Mouse (Mus musculus): ENCODE results near the gene A730009L09Rik. TPM values are rescaled to one million over a fixed set of nuclear protein-coding genes. Genes with fewer than 3 reads are reported as not detected.

The A730009L09Rik gene
- total RNA-seq (2021), result not detected

DNA sequence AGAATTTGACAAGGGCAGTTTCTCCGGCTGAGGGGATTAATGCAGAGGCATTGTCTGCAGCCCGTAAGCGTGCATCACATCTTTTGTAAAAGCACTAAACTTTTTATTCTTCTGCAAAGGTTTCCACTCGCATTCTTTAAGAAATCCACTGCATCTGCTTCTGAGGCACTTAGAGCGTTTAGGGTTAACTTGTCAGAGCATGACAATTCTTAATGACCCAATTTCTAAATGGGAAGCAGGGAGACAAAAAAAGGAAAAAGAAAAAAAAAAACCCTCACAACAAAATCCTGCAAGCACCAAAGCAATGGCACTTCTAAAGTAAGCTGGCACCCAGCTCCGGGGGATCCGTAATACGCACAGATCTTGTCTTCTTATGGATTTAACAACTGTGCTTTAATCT is at the start of gene A730009L09Rik:
Gene A730009L09Rik (plus strand): TSS at position 301 of the 400 bp plus-strand sequence.
- DNase-seq (ENCODE audit: low spot score), result no peak
- intact Hi-C loops (cut with DNase I), result no loop called here

DNA sequence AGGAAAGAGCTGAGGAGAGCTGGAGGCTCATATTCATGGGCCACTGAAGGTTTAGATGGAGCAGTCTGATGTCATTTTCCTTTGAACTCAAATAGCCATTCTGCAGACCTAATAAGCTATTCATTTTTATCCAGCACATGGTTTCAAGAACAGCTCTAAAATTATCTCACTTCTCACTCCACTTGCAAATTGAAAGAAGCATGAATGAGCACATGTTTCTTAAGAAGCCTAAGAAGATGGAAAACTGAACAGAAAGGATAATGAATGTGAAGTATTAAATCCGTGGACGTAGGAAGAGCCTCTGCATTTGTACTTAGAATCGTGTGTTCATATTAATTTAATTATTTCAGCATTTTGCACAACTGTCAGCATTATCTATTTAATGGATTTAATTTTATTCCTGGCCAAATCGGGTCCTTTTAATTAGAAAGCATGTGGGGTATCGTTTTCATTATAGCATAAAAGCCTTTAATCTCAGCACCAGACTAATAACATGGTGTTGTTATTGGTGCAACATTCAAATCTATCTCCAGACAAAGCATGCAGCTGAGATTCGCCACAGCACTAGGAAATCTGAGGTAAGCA is 49.2 kb upstream of the A730009L09Rik start:
- no peak for DNase-seq (ENCODE audit: low spot score)

DNA sequence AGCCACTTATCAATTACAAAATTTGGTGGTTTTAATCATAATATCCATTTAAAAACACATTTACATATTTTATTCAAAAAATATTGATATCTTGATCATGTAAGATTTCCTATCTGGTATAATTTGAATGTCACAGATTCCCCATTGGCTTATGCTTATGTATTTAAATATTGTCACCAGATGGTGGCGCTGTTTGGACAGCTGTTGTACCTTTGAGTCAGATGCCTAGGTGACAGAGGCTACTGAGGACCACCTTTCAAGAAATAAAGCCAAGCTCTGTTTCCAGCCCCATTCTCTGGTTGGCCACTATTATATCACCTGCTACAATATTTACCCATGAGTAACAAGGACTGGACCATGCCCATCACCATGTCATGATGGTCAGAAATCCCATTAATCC is 46.0 kb upstream of the A730009L09Rik start:
- intact Hi-C loops (cut with DNase I), result no loop called here
- no peak for DNase-seq (ENCODE audit: low spot score)

More for the DNA sequence above, 49.2 kb upstream of the A730009L09Rik start:
- intact Hi-C loops (cut with DNase I), result no loop called here

DNA sequence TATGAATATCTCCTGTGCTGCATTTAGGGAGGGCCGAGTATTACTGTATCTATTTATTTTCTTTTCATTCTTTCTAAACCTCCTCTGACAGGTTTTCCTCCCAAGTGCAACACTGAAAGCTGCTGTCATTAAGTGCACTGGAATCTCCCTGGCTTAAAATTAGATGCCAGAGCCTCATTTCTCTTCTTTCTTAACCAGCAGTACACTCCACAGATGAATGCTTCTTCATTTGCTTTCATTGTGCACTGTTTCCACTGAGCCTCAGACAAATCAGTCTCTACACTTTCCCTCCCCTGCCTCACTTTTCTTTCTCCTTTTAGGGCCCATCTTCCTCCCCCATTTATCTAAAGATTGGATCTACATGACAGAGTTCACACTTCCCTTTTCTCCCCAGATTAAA is 44.9 kb upstream of the A730009L09Rik start:
- intact Hi-C loops (cut with DNase I), result no loop called here
- no peak for DNase-seq (ENCODE audit: low spot score)

DNA sequence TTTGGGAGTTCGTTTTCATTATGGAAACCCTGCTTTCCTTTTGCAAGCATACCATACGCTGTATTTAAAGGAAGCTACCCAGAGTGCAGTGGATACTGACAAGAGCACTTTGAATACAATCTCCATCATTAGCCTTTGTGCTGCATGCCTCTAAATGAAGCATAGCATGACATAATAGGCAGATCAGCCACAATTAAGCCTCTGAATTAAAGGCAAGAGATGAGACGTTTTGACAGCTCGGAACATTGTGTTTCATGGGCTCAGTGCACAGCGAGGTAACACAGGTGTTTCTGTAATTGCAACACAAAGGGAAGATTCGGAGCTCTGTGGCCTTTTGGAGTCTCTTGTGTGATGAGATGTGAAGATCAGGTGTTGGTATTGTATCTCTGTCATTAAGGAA is 41.5 kb upstream of the A730009L09Rik start:
- DNase-seq (ENCODE audit: low spot score), result no peak
- intact Hi-C loops (cut with DNase I), result no loop called here

DNA sequence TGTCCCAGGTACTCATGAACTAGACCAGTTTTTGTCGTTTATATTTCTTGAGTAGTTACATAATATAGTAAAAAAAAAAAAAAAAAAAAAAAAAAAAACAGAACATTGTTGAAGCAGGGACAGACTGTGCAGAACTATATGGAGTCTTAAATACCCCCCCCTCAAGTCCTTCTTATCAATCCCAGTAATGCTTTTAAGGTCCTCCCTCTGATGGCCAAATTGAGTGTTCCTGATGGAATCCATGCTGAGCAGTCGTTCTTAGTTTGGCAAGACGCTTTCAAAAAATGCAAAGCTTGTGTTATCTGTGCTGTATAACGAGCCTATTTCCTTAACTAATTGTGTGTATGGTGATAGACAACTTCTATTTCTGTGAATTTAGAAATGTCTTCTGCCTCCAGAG is 40.2 kb upstream of the A730009L09Rik start:
- intact Hi-C loops (cut with DNase I), result no loop called here
- no peak for DNase-seq (ENCODE audit: low spot score)

DNA sequence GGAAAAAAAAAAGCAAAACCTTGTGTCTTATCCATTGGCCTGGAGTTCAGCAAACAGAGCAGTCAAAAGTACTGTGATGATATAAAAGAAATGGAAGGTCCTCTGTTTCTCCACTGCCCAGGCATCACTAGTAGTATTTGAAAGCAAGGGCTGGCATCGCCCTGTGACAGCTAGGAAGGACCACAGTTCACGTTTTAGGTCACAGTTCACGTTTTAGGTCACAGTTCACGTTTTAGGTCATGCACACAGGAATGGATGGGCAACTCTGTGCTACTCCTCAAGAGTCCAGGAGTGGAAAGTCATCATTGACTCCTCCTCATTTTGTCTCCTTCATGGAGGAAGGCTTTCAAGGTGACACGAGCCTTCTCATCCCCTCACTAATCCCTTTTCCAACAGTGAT is 38.0 kb upstream of the A730009L09Rik start:
- DNase-seq (ENCODE audit: low spot score), result no peak
- intact Hi-C loops (cut with DNase I), result no loop called here

DNA sequence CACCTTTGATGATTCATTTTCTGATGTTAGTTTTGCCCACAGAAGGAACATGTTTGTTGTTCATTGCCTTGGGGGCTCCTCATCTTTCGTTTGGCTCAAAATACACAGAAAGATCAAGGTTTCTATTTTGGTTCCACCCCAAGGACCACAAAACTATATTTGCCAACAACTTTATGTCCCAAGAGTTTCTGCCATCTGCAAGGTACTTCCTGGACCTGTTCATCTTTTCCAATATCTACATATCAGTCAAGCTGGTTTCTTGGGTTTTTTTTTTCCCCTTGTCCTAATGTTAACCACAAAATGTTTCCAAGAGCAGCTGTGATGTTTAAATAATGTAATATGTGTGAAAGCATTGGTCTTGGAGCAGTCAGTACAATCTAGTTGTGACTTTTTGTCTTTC is 37.4 kb upstream of the A730009L09Rik start:
- DNase-seq (ENCODE audit: low spot score), result no peak
- intact Hi-C loops (cut with DNase I), result no loop called here

DNA sequence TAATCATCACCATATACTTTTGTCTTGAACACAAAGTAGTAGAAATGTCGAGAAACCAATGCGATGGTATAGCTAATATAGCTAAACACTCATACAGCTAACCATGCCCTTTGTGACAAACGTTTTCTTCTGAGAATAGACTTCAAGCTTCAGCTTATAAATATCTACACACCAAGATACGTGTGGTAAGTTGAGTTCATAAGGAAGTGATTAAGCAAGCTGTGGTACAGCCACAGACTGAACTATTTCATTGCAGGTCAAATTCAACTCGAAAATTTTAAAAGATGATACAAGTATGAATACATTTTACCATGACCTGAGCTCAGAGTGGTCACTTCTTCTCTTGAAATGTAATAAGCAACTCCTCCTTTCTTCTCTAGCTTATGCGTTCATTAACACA is 37.0 kb upstream of the A730009L09Rik start:
- no peak for DNase-seq (ENCODE audit: low spot score)
- intact Hi-C loops (cut with DNase I), result no loop called here

DNA sequence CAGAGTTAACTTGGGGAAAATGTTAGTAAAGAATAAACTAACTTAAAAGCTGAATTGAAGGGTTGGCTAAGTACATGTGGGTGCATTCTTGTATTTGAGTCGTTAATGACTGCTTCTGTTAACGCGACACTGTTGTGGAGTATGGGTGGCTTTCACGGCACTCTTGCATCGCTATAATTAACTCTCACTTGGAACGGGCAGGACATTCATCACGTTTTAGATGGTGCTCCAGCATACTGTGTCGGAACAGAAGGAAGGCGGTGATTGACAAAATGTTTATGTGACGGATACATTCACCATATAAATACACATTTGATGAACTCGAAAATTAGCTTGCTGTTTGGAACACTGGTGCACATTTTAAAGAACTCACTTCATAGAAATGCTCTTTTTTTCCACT is 29.0 kb upstream of the A730009L09Rik start:
- no peak for DNase-seq (ENCODE audit: low spot score)
- intact Hi-C loops (cut with DNase I), result no loop called here

DNA sequence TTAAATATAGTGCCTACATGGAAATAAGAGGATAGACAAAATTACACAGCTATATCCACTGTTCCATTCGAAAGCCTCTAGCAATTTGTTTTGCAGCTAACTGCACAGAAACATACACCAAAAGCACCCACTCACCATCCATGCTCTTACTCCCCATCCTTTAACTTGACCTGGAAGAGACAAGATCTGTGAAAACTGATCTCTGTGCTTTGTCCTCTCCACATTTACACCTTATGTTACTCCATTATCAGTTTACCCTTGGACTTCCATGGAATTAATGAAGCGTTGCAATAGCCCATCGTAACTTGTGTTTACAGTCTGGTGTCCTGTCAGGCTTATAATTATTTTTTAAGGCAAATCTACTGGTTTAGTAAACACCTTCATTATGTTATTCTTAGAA is 20.1 kb upstream of the A730009L09Rik start:
- DNase-seq (ENCODE audit: low spot score), result no peak
- intact Hi-C loops (cut with DNase I), result no loop called here

DNA sequence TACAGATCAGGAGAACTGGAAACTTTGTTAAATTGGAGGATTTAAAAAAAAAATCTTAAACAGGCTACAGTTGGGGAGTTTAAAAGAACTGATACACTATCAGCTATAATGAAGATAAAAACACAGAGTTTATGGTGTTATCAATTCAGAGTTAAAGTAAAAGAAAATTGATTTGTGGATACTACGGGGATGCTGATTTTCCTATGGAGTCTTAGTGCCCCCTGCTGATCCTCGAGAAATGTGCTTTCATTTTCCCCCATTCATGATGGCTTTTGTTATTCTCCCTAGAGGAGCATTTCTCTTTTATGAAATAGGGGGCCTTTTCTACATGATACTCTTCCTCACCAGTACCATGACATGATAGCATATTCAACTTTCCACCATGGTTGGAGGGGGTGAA is 19.5 kb upstream of the A730009L09Rik start:
- intact Hi-C loops (cut with DNase I), result no loop called here
- no peak for DNase-seq (ENCODE audit: low spot score)

DNA sequence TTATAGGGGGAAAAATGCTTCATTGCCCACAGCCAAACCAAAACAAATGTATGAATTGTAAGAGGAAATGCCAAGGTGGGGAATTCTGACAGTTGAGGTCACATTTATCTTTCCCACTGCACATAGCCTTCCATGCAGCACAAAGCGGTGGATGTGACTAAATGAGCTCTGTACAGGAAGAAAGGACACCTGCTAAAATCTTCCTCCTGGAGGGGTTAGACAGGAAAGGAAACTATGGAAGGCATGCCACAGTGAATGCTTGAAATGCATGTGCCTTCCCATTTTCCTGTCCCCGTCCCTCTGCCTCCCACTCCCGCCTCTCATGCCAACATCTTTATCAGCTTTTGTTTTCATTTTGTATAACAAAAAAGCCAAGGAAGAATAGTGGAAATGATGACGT is 7.2 kb upstream of the A730009L09Rik start:
- no peak for DNase-seq (ENCODE audit: low spot score)
- intact Hi-C loops (cut with DNase I), result no loop called here

DNA sequence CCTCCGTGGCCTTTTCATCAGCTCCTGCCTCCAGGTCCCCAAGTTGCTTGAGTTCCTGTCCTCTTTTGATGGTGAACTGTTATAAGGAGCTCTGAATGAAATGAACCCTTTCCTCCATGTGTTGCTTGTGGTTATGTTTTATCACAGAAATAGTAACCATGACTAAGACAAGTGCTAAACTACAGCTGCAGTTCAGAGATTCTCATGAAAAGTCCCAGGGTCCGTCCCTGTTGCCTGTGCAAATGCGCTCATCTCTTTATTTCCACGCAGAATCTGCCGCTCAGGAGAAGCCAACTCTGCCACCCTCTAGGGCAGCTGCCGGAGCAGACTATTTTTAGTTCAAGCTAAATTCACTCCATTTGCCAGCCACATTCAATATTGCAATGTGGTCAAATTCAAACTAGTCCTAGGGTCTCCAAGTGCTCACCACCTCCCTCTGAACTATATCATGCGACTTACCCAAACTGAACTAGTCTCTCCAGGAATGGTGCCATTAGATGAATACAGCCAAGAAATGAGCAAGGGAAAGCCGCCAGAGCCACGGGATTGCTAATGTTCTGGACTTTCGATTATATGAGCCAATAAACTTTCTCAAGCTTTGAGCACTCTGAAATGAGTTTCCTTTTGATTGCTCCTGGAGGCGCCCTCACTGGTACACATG is 7.2 kb downstream of the A730009L09Rik start:
- intact Hi-C loops (cut with DNase I), result no loop called here
- no peak for DNase-seq (ENCODE audit: low spot score)

DNA sequence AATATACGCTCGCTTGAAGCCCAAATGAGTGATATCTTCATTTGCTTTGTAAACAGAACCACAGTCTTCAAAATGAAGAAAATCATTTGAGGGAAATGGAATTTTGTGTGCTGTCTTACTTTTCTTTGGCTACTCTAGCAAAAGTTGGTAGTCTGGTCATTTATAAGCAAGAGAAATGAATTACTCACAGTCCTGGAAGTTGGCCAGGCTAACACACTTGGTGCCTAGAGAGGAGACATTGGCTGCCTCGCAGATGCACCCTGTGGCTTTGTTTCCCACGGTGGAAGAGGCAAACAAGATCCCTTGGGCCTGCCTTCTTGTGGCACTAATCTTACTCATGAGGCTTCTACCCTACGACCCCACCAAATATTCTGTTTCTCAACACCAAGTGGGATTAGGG is 8.1 kb downstream of the A730009L09Rik start:
- DNase-seq (ENCODE audit: low spot score), result no peak
- intact Hi-C loops (cut with DNase I), result no loop called here

DNA sequence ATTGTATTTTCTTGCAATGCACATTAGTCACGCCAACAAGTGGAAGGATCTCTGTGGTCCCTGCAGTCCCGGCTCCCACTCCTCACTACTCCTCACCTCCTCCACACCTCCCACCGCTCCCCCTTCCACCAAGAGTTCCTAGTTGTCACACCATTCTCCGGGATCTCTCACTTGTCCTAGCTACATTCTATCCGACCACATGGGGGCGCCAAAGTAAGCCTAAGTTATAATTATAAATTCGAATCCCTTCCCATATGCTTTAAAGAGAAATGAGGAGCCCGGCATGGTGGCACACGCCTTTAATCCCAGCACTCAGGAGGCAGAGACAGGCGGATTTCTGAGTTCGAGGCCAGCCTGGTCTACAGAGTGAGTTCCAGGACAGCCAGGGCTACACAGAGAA is 12.5 kb downstream of the A730009L09Rik start:
- DNase-seq (ENCODE audit: low spot score), result no peak
- intact Hi-C loops (cut with DNase I), result loop anchor here (2.0 kb wide), 1 partner anchor 31 kb away; no protein-coding TSS in a partner anchor

DNA sequence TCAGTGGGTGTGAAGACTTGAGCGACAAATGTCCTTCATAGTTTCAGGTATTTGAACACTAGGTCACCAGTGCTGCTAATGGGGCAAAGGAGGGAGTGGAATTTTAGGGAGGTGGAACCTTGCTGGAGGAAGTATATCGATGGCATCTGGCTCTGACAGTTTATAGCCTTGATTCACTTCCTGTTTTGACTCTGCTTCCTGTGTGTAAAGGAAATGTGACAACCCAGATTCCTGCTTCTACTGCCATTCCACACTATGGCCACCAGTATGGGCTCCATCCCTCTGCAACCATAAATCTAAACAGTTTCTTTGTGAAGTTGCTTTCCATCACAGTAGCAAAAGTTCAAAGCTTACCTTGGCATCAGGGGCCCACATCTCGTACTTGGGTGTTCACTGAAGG is 17.9 kb downstream of the A730009L09Rik start:
- DNase-seq (ENCODE audit: low spot score), result no peak
- intact Hi-C loops (cut with DNase I), result no loop called here

DNA sequence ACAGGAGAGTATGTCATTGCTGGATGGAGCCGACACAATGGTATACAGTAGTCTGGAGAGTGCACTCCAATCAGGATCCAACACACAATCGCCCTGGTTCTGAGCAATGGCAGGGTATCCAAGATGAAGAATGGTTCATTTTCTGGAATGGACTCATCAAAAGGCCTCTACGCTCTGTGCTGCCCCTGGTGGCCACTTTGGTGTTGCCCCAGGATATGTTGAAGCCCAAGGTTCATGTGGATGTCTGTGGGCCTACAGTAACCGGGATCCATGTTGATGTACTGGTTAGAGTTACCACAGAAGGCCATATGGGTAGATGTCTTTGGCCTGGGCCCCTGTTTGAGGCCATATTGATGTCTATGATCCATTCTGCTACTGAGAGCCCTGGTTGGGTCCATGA is 31.1 kb downstream of the A730009L09Rik start:
- intact Hi-C loops (cut with DNase I), result no loop called here
- DNase-seq (ENCODE audit: low spot score), result no peak

DNA sequence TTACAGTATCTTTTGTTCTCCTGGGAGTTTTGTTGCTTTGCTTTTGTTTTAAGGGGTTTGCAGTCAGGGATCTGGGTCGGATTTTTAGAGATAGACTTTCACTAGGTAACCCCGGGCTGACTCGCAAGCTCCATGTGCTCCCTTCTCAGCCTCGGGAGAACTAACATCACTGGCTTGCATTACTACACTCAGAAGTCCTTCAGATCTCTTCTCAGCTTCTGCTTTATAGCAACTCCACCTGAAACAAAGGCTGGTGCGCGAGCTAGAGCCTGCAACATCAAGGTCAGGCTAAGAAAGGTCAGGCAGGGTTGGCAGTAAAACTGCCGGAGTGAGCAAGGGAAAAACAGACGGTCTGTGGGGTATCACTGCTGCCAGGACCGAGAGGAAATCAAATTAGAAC is 34.2 kb downstream of the A730009L09Rik start:
- intact Hi-C loops (cut with DNase I), result no loop called here
- no peak for DNase-seq (ENCODE audit: low spot score)

DNA sequence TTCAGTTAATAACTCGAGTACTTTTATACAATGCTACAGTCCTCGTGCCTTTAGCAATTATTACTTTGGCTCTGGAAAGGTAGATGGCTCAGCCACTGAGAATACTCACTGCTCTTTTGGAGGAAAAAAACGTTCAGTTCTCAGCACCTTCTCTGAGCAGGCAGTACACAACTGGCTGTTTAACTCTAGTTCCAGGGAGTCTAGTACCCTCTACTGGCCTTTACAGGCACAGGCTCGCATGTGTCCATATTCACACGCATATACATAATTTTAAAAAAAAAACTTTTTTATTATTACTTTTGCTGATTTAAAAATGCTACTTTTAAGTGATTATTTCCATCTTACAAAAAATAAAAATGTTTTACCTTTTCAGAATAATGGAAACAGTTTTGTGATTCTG is 35.5 kb downstream of the A730009L09Rik start:
- DNase-seq (ENCODE audit: low spot score), result no peak
- intact Hi-C loops (cut with DNase I), result no loop called here

DNA sequence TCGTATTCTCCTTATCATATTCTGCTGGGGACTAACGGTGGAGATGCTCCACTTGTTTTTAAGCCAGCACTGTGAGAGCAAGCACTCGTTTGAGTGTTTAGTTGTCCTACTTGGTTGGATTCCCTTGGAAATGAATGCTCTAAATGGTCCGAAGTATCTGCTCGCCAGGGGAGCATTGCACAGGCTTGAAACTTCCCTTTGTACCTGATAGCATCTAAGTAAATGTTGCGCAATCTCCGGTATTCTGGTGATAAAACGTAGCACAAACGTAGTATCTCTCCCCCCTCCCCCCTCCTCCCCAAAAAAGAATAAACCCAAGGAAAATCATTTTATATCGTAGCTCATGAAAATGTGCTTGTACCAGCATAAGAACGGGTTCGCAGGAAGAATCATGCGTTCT is 39.1 kb downstream of the A730009L09Rik start:
- intact Hi-C loops (cut with DNase I), result no loop called here
- DNase-seq (ENCODE audit: low spot score), result no peak

All from heart, postnatal 25 days (tissue).